Mouse (Mus musculus) ES-E14 (cell line): ENCODE measurements at regions not wholly inside any gene's neighbourhood (a gene's known extent, or its start where the extent isn't known, plus 50 kb on each side); places are given as distances from the start of the nearest gene placed in this dataset.

Source experiments
- DNase-seq: peaks from one replicate; pipeline ENCODE4 v3.0.0-alpha.2; 2013; ENCODE audit warnings: low read depth, low spot score
- H3K27ac ChIP-seq: 2 replicates; pipeline ENCODE4 v1.5.1; 2012; ENCODE audit warnings: low read depth, mild to moderate bottlenecking, low read length, moderate library complexity, mixed read lengths; ENCODE audit not compliant: poor library complexity, insufficient read depth, severe bottlenecking
- H3K36me3 ChIP-seq: 2 replicates; pipeline ENCODE4 v1.6.1; 2012; ENCODE audit warnings: mild to moderate bottlenecking, low read length, moderate library complexity, mixed read lengths; ENCODE audit not compliant: control insufficient read depth, poor library complexity, insufficient read depth, severe bottlenecking
- H3K4me1 ChIP-seq, 2 experiments: fragments of 150-350 bp in 1 of 2; sonication (generic) in 1 of 2; 2 replicates each; pipeline ENCODE4 v1.6.1; 2012; ENCODE audit warnings: low read length in 2 of 2, mild to moderate bottlenecking in 1 of 2, mixed read lengths in 1 of 2; ENCODE audit not compliant: control insufficient read depth in 2 of 2, insufficient read depth in 2 of 2, poor library complexity in 1 of 2
- H3K4me3 ChIP-seq, 2 experiments: fragments of 150-350 bp in 1 of 2; sonication (generic) in 1 of 2; 2 replicates each; pipeline ENCODE4 v1.5.1; 2012; ENCODE audit warnings: low read length in 2 of 2, low read depth in 1 of 2, mild to moderate bottlenecking in 1 of 2, mixed read lengths in 1 of 2; ENCODE audit not compliant: insufficient read depth in 1 of 2, poor library complexity in 1 of 2, severe bottlenecking in 1 of 2
- H3K9ac ChIP-seq: 2 replicates; pipeline ENCODE4 v1.6.1; 2012; ENCODE audit warnings: low read depth, mild to moderate bottlenecking, low read length, mixed read lengths; ENCODE audit not compliant: poor library complexity, insufficient read depth, severe bottlenecking
- H3K9me3 ChIP-seq: fragments of 150-350 bp; sonication (generic); 2 replicates; pipeline ENCODE4 v1.6.1; 2012; ENCODE audit warnings: low read depth, mild to moderate bottlenecking, low read length; ENCODE audit not compliant: control insufficient read depth, insufficient read depth
- CHD2 ChIP-seq: IDR thresholded peaks from 2 replicates; pipeline ENCODE4 v1.6.1; 2014; ENCODE audit warnings: mild to moderate bottlenecking, low read depth, low read length, inconsistent platforms
- HCFC1 ChIP-seq: IDR thresholded peaks from 2 replicates; pipeline ENCODE4 v1.6.1; 2012; ENCODE audit warnings: low read length, inconsistent platforms, borderline replicate concordance; ENCODE audit not compliant: insufficient read depth
- MAFK ChIP-seq: IDR thresholded peaks from 2 replicates; pipeline ENCODE4 v1.6.1; 2014; ENCODE audit warnings: mild to moderate bottlenecking, low read depth, low read length, inconsistent platforms; ENCODE audit not compliant: insufficient read depth
- ZC3H11A ChIP-seq: IDR thresholded peaks from 2 replicates; pipeline ENCODE4 v1.6.1; 2012; ENCODE audit warnings: low read depth, mild to moderate bottlenecking, inconsistent platforms, low read length, borderline replicate concordance
- ZNF384 ChIP-seq: IDR thresholded peaks from 2 replicates; pipeline ENCODE4 v1.6.1; 2012; ENCODE audit warnings: low read depth, low read length, inconsistent platforms
- in situ Hi-C, 2 experiments: fragments of 600-800 bp; cut with MboI; formaldehyde crosslinking; loops; one replicate each; pipeline ENCODE4 v1.15.1; 2025; ENCODE audit warnings: low sequenced_read_pairs in 2 of 2, inconsistent platforms in 1 of 2; ENCODE audit not compliant: unreplicated experiment in 2 of 2

DNA sequence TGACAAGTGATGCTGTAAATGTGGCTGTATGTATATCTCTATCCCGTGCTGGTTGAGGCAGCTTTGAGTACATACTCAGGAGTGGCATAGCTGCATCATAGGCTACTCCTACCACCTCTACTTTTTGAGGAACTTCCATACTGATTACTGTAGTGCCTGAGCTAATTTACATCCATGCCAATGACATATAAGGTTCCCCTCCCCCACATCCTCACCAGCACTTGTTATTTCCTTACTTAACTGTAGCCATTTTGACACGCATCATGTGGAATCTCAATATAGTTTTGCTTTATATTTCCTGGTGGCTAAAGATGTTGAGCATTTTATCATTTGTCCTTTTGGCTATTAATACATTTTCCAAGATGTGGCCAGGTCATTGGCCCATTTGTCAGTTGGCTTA, 69.2 kb upstream of the Lclat1 start:
- Histone ChIP-seq H3K9ac (no peak overlapping the region), H3K27ac (no peak overlapping the region), H3K4me1 (0 out of 4 replicates have a peak, but pooled peaks cover 0 to 2% of the 10 kb centered on the region in 2 experiments), H3K9me3 (no peaks in the 10 kb centered on the region), H3K4me3 (no peak overlapping the region), H3K36me3 (no peaks in the 10 kb centered on the region)
- in situ Hi-C loops: no loop called here
- no peak for TF ChIP-seq CHD2
- TF ChIP-seq MAFK: no peak
- TF ChIP-seq ZC3H11A: no peak
- TF ChIP-seq ZNF384: no peak
- no peak for TF ChIP-seq HCFC1
- no peak for DNase-seq

DNA sequence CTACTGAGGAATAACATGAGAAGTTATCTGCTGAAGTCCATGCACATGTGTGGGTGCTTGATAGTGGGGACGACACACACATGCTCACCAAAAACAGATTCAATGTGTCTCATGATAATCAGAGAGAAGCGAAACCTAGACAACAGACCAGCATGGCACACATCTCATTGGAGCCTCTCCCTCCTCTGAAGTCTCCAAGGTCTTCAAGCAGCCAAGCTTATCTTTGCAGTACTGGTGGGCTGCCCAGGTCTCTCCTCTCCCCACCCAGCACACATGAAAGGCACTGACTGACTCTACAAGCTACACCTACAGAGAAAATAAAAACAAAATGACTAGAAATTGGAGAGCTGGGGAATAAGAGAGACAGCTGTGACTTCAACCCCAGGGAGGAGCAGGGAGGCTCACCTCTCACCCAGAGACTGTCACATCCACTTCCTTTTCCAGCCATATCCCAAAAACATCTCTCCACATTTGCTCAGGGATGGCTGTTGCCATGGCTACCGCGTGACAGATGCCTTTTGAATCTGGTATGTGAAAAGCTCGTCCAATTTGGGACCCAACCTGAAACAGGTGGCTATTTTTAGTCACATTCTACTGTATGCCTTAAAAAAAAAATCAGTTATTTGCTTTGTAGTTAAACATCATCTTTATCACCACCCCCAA, 62.7 kb upstream of the Lclat1 start:
- Histone ChIP-seq H3K36me3 (no peaks in the 10 kb centered on the region), H3K27ac (no peak overlapping the region), H3K4me1 (no peaks in the 10 kb centered on the region), H3K9me3 (no peaks in the 10 kb centered on the region), H3K4me3 (no peak overlapping the region), H3K9ac (no peak overlapping the region)
- no peak for DNase-seq
- in situ Hi-C loops: no loop called here
- no peak for TF ChIP-seq CHD2
- TF ChIP-seq ZC3H11A: no peak
- no peak for TF ChIP-seq HCFC1
- TF ChIP-seq ZNF384: no peak
- no peak for TF ChIP-seq MAFK

- in situ Hi-C loops: no loop called here
- Histone ChIP-seq H3K36me3 (no peaks in the 10 kb centered on the region), H3K4me1 (no peaks in the 10 kb centered on the region), H3K9me3 (no peaks in the 10 kb centered on the region), H3K27ac (no peak overlapping the region), H3K9ac (no peak overlapping the region), H3K4me3 (no peak overlapping the region)
- TF ChIP-seq HCFC1: no peak
- TF ChIP-seq ZC3H11A: no peak
- TF ChIP-seq MAFK: no peak
- no peak for TF ChIP-seq ZNF384
- TF ChIP-seq CHD2: no peak
- DNase-seq: no peak
These were observed 60.8 kb upstream of the Lclat1 start for GRCm38 (mm10) chr17:73046985-73047384.

DNA sequence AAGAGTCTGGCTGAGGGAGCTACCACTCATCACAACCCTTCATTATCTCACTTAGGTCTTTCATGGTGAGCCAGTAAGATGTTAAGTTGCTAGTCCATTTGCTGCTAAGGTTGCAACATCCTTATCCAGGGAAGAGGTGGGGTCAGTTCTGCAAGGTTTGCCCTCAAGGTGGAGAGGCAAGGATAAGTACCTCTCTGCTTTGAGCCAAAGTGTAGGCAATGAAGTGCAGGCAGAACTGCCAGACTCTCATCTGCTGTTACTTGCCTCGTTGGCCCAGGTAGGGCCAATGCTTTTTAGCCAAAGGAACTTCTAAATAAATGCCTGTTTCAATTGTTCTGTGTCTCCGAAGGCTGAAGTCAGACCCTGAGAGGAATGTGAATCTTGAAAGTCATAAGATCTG, 59.6 kb upstream of the Lclat1 start:
- Histone ChIP-seq H3K4me1 (no peaks in the 10 kb centered on the region), H3K9ac (no peak overlapping the region), H3K9me3 (no peaks in the 10 kb centered on the region), H3K4me3 (no peak overlapping the region), H3K36me3 (no peaks in the 10 kb centered on the region), H3K27ac (no peak overlapping the region)
- TF ChIP-seq MAFK (no peak), CHD2 (no peak), HCFC1 (no peak), ZC3H11A (no peak), ZNF384 (no peak)
- in situ Hi-C loops: no loop called here
- no peak for DNase-seq
